Mouse (Mus musculus): ENCODE measurements around the gene Ptprk.

- TF ChIP-seq POLR2A (IDR thresholded peaks at IDR 0.05; ENCODE audit: borderline replicate concordance, insufficient read depth, low read length) (no peak), CTCF (IDR thresholded peaks at IDR 0.05; ENCODE audit: borderline replicate concordance, insufficient read depth, low read depth, low read length) (no peak)
Measured at GRCm38 (mm10) chr10:28128011-28128410, 53.4 kb downstream of the Ptprk start.

Data from cerebellum, adult 2 months (tissue).